9 mouse cellular contexts compared by ENCODE assay signal in genomic region chr5:69704261-69705167, GRCm38 (mm10).
A peak's percentile ranks its signal among the peaks of the same experiment; 100 is the strongest.
DNase-seq lines count a peak whose midpoint lies in the region.
"Had no signal": no experiment of that assay in that cellular context is flagged by ENCODE, and none has a peak within 500 bp of the region (broad histone marks: within the 10 kb centered on the region; RNA-seq: fewer than 3 reads in every experiment).

No protein-coding gene starts in this region.

- no peak overlapping the region for H3K4me3 ChIP-seq in embryonic facial prominence, embryonic 10.5 days

- H3K9me3 ChIP-seq in embryonic facial prominence, embryonic 10.5 days, result no peaks in the 10 kb centered on the region

- H3K4me1 ChIP-seq in embryonic facial prominence, embryonic 10.5 days, result no peaks in the 10 kb centered on the region

- peak; percentile 6 to 30 for DNase-seq in cerebellum, postnatal 25 days
- no peak for DNase-seq in cerebellum, adult 18-20 months
- DNase-seq in A20 (ENCODE audit: low read depth, low spot score), result peak; percentile 50
- DNase-seq in embryonic facial prominence, embryonic 10.5 days (ENCODE audit: low spot score), result peak; percentile 15
- DNase-seq in layer of hippocampus, adult 9-10 months (ENCODE audit: low spot score), result peak; percentile 16
- DNase-seq in right cerebral cortex, postnatal 14 days, result peak; percentile 8
- DNase-seq in thymus, postnatal 25 days, result no peak
- no peak for DNase-seq in heart, adult 8-10 months (ENCODE audit: low spot score)

- WGBS in embryonic facial prominence, embryonic 10.5 days, result 71% methylated on average over 2 of the region's 2 CpGs

- H3K27ac ChIP-seq in embryonic facial prominence, embryonic 10.5 days (replicated peaks), result no peak overlapping the region
- H3K27ac ChIP-seq: liver, embryonic 14.5 days had no signal

- no peaks in the 10 kb centered on the region for H3K27me3 ChIP-seq in embryonic facial prominence, embryonic 10.5 days (replicated peaks; ENCODE audit: low read depth, poor library complexity, severe bottlenecking)

- H3K36me3 ChIP-seq in embryonic facial prominence, embryonic 10.5 days (replicated peaks), result no peaks in the 10 kb centered on the region

Comparison
In these comparisons a context has a peak if more than half of its experiments do, and no peak if none do; other contexts are left out.
1. DNase-seq: peak in cerebellum, postnatal 25 days (2 of 2), A20 (single experiment), embryonic facial prominence, embryonic 10.5 days (single experiment), layer of hippocampus, adult 9-10 months (single experiment) and right cerebral cortex, postnatal 14 days (single experiment); none in cerebellum, adult 18-20 months (0 of 2), thymus, postnatal 25 days (single experiment) and heart, adult 8-10 months (single experiment).